Mouse (Mus musculus) embryonic facial prominence, embryonic 13.5 days (tissue): ENCODE measurements around the gene Mettl21e. TPM values are rescaled to one million over a fixed set of nuclear protein-coding genes. Genes with fewer than 3 reads are reported as not detected.

Source experiments
- polyA plus RNA-seq: library from polyadenylated mRNA; unstranded; fragments of >200 nt; fragmentation: Nextera tagmentation; extraction: Ambion mirVana; gene quantifications from 2 replicates; pipeline ENCODE4 v1.2.1, GENCODE M21; 2015

Gene Mettl21e
- polyA plus RNA-seq, 1 experiment from 2014 or later: not detected

Other genes starting within 250 kb of the Mettl21e start
- 0.95 and 1.4 TPM in 2 replicates for gene Mettl21c, start 198.9 kb downstream of the Mettl21e start, polyA plus RNA-seq
- gene Gm8251, start 157.0 kb downstream of the Mettl21e start, polyA plus RNA-seq: 0.12 and 0.15 TPM in 2 replicates
- gene Tex30, start 116.5 kb downstream of the Mettl21e start, polyA plus RNA-seq: 75.1 and 76.8 TPM in 2 replicates
- 77.1 and 79.7 TPM in 2 replicates for gene Kdelc1, start 100.2 kb downstream of the Mettl21e start, polyA plus RNA-seq
- gene Bivm, start 100.0 kb downstream of the Mettl21e start, polyA plus RNA-seq: 19.5 and 21.9 TPM in 2 replicates
- gene Ercc5, start 71.2 kb downstream of the Mettl21e start, polyA plus RNA-seq: 26.6 and 32.6 TPM in 2 replicates